Mouse (Mus musculus): Measurements from ENCODE around the gene Trappc2l.

The Trappc2l gene

DNA sequence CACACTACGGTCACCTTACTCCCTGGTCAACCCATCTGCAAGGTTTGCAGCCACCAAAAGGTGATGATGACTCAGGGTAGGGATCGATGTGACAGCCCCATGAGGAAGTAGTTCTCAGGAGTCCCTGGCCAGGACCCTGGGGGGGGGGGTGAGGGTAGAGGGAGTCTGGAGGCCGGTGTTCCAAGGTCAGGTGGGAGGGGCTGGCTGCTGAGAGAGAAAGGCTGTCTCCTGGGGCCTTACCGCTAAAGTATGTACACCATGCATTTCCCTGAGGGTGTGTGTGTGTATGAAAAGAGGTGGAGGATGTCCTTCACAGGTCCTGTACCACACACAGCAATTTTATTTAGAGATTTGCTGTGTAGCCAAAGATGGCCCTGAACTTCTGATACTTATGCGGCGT is 41.2 kb downstream of the Trappc2l start:
- in situ Hi-C loops (cut with MboI, MseI): no loop called here

DNA sequence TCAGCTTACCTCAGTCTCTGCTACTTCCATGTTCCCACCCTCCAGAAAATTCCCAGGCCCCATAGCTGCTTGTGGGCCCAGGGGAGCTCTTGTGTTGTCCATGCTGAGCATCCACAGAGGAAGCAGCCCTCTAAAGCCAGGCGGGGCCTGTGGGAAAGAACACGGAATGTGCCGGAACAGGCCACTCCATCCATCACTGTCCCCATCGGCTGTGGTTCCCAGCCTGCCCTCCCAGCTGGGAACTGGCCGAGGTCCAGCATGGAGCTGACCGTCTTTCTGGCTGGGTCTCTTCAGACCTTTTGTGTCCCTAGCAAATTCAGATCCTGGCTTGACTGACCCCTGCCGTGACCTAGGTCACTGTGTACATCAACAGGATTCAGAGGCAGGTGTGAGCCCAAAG is 43.3 kb downstream of the Trappc2l start:
- in situ Hi-C loops (cut with MboI, MseI): no loop called here

DNA sequence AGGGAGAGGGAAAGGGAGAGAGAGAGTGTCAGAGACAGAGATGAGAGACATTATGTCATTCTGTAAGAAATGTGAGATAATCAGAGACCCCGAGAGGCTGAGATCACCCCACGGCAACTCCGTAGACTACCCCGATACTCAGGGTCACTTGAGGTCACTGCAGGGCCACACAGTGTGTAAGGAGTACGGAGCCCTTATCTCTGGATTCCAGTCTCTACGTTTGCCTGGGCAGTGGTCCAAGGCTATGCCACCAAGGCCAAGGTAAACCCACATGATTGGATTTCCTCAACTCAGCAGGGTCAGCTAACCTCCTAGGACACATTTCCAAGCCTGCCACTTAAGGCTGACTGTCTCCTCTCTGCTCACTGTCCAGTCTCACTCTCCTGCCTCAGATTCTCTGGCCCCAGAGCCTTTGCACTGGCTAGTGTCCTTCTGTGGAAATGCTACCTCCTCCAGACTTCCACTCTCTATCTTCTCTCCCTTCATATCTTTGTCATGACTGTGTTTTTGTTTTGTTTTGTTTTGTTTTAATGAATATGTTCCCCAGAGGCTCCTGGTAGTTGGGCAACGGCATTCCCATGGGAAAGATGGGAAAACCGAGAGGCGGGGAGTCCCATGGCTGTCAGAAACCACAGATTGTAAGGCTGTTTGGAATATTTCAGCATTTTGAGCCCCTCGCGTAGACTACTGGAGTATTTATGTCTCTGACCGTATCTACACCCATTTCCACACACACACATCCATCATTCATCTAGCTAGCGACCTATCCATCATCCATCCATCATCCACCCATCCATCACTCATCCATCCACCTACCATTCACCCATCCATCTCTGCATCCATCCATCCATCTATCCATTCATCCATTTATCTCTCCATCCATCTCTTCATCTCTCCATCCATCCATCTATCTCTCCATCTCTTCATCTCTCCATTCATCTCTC is 44.9 kb downstream of the Trappc2l start:
- in situ Hi-C loops (cut with MboI, MseI): no loop called here

DNA sequence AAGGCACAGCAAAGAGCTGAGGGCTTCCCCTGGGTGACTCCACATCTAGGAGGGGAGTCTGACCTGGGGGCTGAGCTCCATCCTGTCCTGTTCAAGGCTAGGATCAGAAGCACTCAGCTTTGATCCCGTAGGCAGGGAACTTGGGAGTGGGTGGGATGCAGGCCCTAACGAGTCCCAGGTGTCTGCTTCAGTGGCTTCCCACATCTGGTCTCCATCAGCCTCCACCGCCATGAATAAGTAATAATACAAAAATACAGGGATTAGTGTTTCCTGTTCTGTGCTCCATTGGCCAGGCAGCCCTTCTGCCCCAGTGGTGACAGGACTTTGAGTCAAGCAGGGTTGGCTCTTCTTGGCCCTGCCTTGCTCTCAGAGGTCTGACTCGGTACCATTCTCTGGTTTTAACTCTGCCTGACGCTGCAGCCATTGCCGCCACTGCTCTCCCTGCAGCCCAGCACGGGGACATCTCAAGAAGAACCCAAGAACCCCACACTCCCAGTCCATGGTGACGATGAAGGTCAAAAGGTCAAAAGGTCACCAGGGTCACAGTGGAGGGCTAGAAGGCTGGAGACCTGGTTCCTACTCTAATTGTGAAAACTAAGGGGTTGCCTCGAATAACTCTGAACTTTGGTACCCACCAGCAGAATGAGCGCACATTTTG is 46.8 kb downstream of the Trappc2l start:
- in situ Hi-C loops (cut with MboI, MseI): no loop called here

DNA sequence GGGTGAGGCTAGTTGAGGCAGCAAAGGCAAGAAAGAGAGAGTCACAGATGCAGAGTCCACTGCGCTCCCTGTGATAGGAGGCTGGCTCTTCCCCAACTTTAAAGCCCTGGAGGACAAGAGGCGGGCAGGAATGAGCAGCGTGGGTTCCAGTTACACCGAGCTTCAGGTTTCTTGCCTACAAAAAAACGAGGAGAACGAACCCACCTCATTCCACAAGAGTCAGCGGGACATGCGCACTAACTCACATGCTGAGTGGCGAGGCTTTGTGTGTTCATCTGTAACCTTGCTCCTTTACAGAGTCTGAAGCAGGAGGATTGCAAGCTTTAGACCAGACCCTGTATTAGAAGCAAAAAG is 47.3 kb downstream of the Trappc2l start:
- in situ Hi-C loops (cut with MboI, MseI): no loop called here

DNA sequence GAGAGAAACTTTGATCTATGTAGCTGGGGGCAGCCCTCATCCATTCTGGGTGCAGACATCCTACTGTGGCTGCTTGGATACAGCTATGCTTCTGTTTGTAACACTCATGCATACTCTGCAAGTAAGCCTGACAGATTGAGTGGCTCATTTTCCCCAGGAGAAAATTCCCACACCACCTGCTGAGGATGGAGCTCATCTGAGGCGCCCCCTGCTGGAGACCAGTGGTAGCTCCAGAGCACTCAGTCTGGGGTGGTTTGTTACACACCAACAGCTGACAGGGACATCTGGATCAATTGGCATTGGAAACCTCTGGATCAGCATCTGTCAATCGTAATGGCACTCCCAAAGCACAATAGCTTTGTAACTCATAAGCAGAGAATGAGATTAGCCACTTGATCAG is 48.6 kb downstream of the Trappc2l start:
- in situ Hi-C loops (cut with MboI, MseI): no loop called here

DNA sequence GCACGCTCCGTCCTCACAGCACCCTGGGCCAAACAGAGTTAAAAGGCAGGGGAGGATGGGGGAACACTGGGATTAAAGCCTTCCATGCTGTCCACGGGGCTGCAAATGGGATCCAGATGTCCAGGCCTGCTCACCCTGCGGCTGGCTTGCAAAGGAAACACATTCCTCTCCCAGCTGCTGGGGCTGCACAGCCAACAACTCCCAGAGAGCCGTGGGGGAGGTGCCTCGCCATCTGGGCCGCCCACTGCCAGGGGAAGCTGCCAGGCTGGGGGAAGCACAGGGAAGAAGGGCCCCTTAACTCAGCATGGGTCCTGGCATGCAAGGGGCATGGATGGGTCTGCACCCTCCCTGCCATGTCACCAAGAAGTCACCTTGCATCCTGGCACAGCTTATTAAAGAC is 49.7 kb downstream of the Trappc2l start:
- in situ Hi-C loops (cut with MboI, MseI): no loop called here

DNA sequence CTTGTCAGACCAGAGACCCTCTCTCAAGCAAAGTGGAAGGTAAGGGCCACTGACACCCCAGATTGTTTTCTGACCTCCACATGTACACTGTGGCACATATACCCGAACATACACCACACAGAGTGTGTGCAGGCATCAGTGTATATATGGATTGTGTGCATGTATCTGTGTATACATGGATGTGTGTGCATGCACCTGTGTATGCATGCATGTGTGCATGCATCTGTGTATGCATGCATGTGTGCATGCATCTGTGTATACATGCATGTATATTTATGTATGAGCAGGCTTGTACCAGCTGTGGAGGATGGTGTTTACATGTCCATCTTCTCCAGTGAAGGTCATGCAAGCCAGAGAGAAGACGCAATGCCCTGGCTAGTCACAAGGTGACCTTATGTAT is 50.5 kb downstream of the Trappc2l start:
- in situ Hi-C loops (cut with MboI, MseI): no loop called here

DNA sequence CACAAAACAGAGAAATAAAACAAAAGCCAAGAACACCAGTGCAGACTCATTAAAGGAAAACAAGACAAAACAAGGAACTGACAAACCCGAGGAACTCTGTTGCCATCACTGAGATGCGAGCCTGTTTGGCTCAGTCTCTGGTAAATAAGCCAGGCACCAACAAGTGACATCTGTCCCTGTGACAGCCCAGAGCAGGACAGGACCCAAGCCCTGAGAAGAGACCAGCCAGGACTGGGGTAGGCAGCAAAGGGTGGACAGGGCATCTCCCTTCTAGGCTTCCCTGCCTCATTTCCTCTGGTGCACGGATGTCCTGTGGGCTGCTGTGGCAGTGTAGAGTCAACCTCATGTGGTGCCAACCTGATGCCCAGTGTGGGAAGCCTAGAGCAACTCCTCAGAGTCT is 51.7 kb downstream of the Trappc2l start:
- in situ Hi-C loops (cut with MboI, MseI): no loop called here

DNA sequence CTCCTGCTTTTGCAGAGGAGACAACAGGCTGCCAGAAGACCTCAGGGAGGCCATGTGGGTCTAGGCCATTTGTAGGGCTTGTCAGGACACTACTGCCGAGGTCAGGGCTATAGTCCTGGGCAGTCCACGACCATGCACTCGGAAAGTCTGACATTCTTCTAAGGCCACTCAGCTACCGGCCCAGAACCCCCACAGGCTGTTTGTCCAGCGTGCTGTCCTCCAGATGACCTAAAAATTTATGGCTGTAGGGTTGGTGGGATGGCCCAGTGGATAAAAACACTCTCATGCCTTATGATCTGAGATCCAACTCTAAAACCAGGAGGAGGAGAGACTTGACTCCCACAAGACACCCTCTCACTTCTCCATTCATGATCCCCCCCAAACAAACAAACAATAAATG is 52.2 kb downstream of the Trappc2l start:
- in situ Hi-C loops (cut with MboI, MseI): no loop called here

DNA sequence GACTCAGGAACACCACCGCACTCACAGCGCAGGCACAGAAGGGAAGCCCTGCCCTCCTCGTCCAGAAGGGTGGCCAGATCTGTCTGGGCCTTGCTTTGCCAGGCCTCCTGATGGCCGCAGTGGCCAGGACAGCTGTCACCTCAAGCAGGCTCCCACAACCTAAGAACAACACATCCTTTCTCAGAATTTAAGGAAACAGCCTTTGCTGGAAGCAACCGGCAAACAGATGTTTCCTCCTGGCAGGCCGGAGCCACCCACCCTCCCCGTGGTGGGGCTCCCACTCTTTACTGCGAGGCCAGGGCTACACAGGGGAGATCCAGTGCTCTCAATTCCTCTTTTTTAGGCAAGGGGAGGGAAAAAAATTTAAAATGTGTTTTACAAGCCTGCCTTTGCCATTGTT is 53.8 kb downstream of the Trappc2l start:
- in situ Hi-C loops (cut with MboI, MseI): no loop called here

DNA sequence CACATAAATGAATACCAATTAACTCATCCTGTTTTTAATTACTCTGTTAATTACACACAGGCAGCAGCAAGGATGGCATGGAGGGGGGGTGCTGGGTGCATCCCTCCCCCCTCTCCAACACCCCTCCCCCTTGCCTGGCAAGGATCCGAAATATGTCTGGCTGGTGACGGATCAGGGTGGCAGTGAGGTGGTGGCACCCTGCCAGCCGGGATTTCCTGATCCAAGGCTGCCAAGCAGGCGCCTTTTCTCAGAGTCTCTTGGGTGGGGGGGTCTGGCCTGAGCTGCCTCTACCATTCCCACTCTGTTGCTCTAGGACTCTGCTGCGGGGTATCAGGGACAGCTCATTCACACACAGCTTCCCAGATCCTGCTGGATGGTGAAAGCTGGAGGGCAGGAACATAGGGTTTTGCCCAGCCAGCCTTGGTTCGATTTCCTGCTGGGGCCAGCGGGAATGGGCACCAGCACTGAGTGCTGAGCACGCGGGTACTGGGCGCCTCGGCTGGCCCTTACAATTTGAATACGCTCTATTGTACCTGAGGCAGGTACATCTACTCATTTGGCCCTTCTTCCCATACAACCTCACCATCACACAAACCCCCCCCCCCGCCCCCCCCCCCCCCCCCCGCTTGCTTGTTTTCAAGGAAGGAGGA is 54.4 kb downstream of the Trappc2l start:
- in situ Hi-C loops (cut with MboI, MseI): no loop called here

Data from regulatory T cell (primary cell).